Mouse (Mus musculus) liver, embryonic 13.5 days (tissue): ENCODE measurements at regions not wholly inside any gene's neighbourhood (a gene's known extent, or its start where the extent isn't known, plus 50 kb on each side); places are given as distances from the start of the nearest gene placed in this dataset.

Experiments used
- ATAC-seq: fragments of 200-750 bp; cut with Nextera tagmentation; 2 replicates; pipeline ENCODE4 v1.8.0; 2017; ENCODE audit warnings: low read depth, mild to moderate bottlenecking, moderate number of reproducible peaks, moderate library complexity
- DNase-seq: peaks from one replicate; pipeline ENCODE4 v3.0.0; 2022
- H3K27ac ChIP-seq: fragments of 300-500 bp; sonication (generic); 2 replicates; pipeline ENCODE4 v1.5.1; 2015; ENCODE audit warnings: moderate library complexity, mild to moderate bottlenecking, inconsistent platforms
- H3K27me3 ChIP-seq: fragments of 300-500 bp; sonication (generic); 2 replicates; pipeline ENCODE4 v1.6.1; 2015; ENCODE audit warnings: mild to moderate bottlenecking, inconsistent platforms
- H3K36me3 ChIP-seq: fragments of 300-500 bp; sonication (generic); 2 replicates; pipeline ENCODE4 v1.6.1; 2015; ENCODE audit warnings: mild to moderate bottlenecking, inconsistent platforms
- H3K4me1 ChIP-seq: fragments of 300-500 bp; sonication (generic); replicated peaks from 2 replicates; pipeline ENCODE4 v1.6.1; 2015; ENCODE audit warnings: inconsistent platforms
- H3K4me2 ChIP-seq: fragments of 300-500 bp; sonication (generic); 2 replicates; pipeline ENCODE4 v1.6.1; 2015; ENCODE audit warnings: inconsistent platforms, mild to moderate bottlenecking, moderate library complexity
- H3K4me3 ChIP-seq: fragments of 300-500 bp; sonication (generic); replicated peaks from 2 replicates; pipeline ENCODE4 v1.5.1; 2015; ENCODE audit warnings: mild to moderate bottlenecking, inconsistent platforms
- H3K9ac ChIP-seq: fragments of 300-500 bp; sonication (generic); 2 replicates; pipeline ENCODE4 v1.6.1; 2015; ENCODE audit warnings: mild to moderate bottlenecking, inconsistent platforms
- H3K9me3 ChIP-seq: fragments of 300-500 bp; sonication (generic); replicated peaks from 2 replicates; pipeline ENCODE4 v1.6.1; 2016; ENCODE audit warnings: inconsistent platforms
- WGBS: fragments of 180-500 bp; shearing (Covaris S2); methylation state at CpG from one replicate; pipeline ENCODE4 v1.1.7; 2015; ENCODE audit not compliant: insufficient replicate concordance; 5-methylcytosine and 5-hydroxymethylcytosine counted together

DNA sequence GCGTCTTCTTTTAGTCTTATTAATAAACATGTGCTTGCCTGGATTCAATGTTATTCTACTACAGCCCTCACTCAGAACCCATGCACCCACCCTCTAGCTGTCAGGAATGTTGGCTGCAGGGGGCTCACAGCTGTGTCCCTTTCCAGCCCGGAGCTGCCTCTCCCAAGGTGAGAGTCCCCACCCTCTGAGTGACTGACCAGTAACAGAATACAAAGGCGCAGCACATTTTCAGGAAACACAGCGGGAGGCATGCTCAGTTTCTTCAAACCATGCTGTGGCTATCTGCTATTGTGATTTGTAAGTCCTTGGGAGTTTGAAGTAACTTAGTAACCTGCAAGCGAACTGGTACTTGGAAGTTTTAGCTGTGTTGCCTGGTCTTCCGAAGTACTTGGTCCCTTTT, 93.1 kb upstream of the Gm765 start:
- no peak overlapping the region for H3K4me2 ChIP-seq

DNA sequence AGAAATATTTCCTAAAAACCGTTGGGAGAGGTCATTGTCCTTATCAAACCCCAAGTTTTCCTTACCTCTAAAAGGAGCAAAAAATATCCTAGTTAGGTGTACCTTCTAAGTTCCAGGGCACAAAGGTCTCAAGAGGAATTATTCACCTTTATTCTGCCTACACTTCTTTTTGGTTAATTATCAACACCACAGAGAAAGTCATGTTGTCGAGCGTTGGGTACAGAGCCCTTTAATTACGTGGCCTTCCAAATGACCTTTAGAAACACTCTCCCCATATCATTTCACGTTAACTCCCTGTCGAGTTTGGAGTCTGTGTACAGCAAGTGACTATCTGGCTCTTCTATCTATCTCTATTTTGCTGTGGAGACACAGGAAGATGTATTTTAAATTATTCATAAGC, 90.7 kb upstream of the Gm765 start:
- Histone ChIP-seq H3K4me1 (no peaks in the 10 kb centered on the region), H3K9me3 (no peaks in the 10 kb centered on the region), H3K4me3 (no peak overlapping the region), H3K27ac (no peak overlapping the region), H3K27me3 (no peaks in the 10 kb centered on the region), H3K4me2 (no peak overlapping the region), H3K36me3 (no peaks in the 10 kb centered on the region), H3K9ac (no peak overlapping the region)
- WGBS: 60% methylated on average over 6 of the region's 6 CpGs
- ATAC-seq (no peak), DNase-seq (no peak)

More for the DNA sequence above, 93.1 kb upstream of the Gm765 start:
- Histone ChIP-seq H3K4me3 (no peak overlapping the region), H3K9me3 (no peaks in the 10 kb centered on the region), H3K27ac (no peak overlapping the region), H3K4me1 (no peaks in the 10 kb centered on the region), H3K27me3 (no peaks in the 10 kb centered on the region), H3K9ac (no peak overlapping the region), H3K36me3 (no peaks in the 10 kb centered on the region)
- DNase-seq (no peak), ATAC-seq (no peak)
- WGBS: 11% methylated on average over 6 of the region's 6 CpGs

DNA sequence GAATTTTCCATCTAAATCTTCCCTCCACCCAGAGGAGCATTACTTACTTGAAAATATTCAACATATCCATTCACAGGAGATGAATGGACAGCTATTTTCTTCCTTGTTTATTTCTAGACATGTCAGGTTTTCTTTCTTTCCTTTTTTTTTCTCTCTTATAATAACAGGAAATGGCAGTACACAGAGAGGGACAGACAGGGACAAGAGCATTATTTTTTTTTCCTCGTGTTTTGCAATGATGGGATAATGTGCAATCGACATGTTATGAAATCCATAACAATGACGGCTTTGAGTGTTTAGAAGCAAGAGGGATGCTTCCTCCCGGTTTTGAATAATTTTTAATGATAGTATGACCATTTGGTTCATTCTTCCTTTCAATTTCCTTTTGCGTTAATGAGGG, 86.6 kb upstream of the Gm765 start:
- H3K4me2 ChIP-seq: no peak overlapping the region
- no peaks in the 10 kb centered on the region for H3K27me3 ChIP-seq
- no peak overlapping the region for H3K27ac ChIP-seq
- H3K4me1 ChIP-seq: no peaks in the 10 kb centered on the region
- no peak for DNase-seq
- H3K9me3 ChIP-seq: no peaks in the 10 kb centered on the region
- 65% methylated on average over 5 of the region's 5 CpGs for WGBS
- no peak for ATAC-seq
- H3K36me3 ChIP-seq: no peaks in the 10 kb centered on the region
- no peak overlapping the region for H3K4me3 ChIP-seq
- H3K9ac ChIP-seq: no peak overlapping the region

DNA sequence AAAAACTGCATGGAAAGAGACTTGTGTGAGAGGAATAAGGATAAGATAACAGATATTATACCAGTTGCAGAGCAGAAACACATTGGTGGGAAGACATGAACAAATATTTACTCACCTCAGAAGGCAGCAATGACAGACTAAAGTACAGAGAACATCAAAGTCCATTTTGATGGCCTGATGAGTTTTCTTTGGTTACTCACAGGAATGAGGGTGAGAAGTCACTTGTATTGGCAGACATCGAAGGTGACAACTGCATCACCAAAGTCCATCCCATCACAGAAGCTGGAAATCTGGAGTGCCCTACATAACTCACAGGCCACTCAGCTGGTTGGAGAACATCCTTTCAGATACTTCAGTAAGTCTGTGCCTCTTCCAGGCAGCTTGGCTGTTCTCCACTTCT, 60.1 kb upstream of the Gm765 start:
- Histone ChIP-seq H3K9me3 (no peaks in the 10 kb centered on the region), H3K4me3 (no peak overlapping the region), H3K4me2 (no peak overlapping the region), H3K36me3 (no peaks in the 10 kb centered on the region), H3K4me1 (no peaks in the 10 kb centered on the region), H3K27me3 (no peaks in the 10 kb centered on the region), H3K27ac (no peak overlapping the region), H3K9ac (no peak overlapping the region)
- DNase-seq (no peak), ATAC-seq (no peak)
- WGBS: 66% methylated on average over 1 of the region's 1 CpGs

DNA sequence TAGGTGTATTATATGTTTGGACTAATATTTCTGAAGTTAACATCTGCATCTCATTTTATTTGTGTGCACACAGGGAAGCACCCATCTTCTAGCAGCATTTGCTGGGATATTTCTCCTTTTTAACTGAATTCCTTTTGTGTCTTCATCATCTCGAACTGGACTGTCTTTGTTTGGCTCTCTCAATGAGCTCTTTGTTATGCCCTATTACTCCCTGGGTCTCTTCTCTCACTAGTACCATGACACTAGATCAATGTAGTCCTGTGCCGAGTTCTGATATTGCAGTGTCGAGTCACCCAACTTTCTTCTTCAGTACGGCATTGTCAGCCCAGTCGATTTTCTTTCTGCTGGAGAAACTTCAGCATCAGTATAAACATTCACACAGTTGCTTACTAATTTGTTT, 52.0 kb upstream of the Gm765 start:
- 67% methylated on average over 5 of the region's 5 CpGs for WGBS
- Histone ChIP-seq H3K27ac (no peak overlapping the region), H3K4me3 (no peak overlapping the region), H3K9me3 (no peaks in the 10 kb centered on the region), H3K4me2 (no peak overlapping the region), H3K36me3 (no peaks in the 10 kb centered on the region), H3K27me3 (no peaks in the 10 kb centered on the region), H3K4me1 (no peaks in the 10 kb centered on the region), H3K9ac (no peak overlapping the region)
- no peak for DNase-seq
- ATAC-seq: no peak
